Mouse (Mus musculus) forelimb bud, embryonic 11.5 days (tissue): ENCODE measurements around the gene Bst2.
A peak's percentile ranks its signal among the peaks of the same experiment; 100 is the strongest.

Source experiments
- DNase-seq: peaks from one replicate; pipeline ENCODE4 v3.0.0-alpha.2; 2012; ENCODE audit warnings: low read depth, low spot score

Bst2 gene

DNA sequence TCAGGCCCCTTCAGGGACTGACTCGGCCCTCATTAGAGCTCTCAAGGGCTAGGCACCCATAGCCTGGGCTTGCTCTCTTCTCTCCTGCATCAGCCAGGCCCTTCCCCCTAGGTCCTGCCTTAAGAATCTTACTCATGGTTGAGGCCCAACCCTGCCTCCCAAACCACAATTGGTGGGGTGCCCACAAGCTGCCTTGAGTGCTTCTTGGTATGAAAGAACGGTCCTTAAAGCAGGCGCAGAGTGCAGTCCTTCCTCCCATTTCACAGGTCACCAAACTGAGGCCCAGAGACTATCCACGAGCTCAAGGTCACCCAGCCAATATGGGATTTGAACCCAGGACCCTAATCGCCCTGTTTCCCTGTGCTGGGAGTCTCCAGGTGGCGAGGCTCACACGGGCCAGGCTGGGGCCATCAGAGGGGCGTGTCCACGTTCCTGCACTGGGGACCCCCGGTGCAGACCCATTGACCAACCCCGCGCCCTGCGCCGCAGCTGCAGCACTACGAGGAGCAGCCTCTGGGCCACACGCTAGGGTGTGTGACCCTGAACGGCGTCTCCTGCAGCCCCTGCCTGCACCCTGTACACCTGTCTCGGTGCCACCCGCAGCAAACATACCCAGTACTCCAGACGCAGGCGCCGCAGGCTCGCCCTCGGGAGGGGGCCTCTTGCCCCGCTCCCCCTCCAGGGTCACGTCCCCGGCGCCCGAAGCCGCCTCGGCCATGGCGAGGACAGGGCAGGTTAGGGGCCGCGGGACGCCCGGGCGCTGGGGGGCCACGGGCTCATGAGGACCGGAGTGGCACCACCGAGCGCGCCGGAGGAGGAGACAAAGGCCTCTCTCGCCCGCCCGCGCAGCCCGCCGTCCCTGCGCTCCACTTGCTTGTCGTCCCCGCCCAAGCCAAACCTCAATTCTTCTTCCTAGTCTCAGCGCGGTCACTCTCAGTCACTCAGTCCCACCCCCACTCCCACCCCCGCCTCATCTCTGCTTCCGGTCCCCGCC, 51.8 kb downstream of the Bst2 start, which contains the start of gene Ano8:
TSS of gene Ano8 (minus strand) at position 822 of the 994 bp plus-strand sequence.
- DNase-seq = peak; percentile 76

GRCm38 (mm10) chr8:71484736-71485135, 52.5 kb downstream of the Bst2 start:
- DNase-seq = no peak
